Mouse (Mus musculus) heart, embryonic 16.5 days (tissue): ENCODE measurements around the gene Bcdin3d. TPM values are rescaled to one million over a fixed set of nuclear protein-coding genes. Genes with fewer than 3 reads are reported as not detected.
A peak's percentile ranks its signal among the peaks of the same experiment; 100 is the strongest.

ENCODE experiments used
- ATAC-seq: fragments of 200-750 bp; cut with Nextera tagmentation; replicated peaks from 2 replicates; pipeline ENCODE4 v1.8.0; 2017; ENCODE audit warnings: moderate number of reproducible peaks; ENCODE audit not compliant: insufficient read depth, low FRiP score; ENCODE audit errors: extremely low read depth
- H3K27ac ChIP-seq: fragments of 300-500 bp; sonication (generic); 2 replicates; pipeline ENCODE4 v1.5.1; 2014; ENCODE audit warnings: mild to moderate bottlenecking, low read length, control low read depth, moderate library complexity
- H3K27me3 ChIP-seq: fragments of 300-500 bp; sonication (generic); 2 replicates; pipeline ENCODE4 v1.6.1; 2014; ENCODE audit warnings: low read length, mixed read lengths; ENCODE audit not compliant: control insufficient read depth, insufficient read depth
- H3K36me3 ChIP-seq: fragments of 300-500 bp; sonication (generic); 2 replicates; pipeline ENCODE4 v1.6.1; 2014; ENCODE audit not compliant: control insufficient read depth, insufficient read depth
- H3K4me1 ChIP-seq: fragments of 300-500 bp; sonication (generic); 2 replicates; pipeline ENCODE4 v1.6.1; 2014; ENCODE audit warnings: low read length, mixed read lengths; ENCODE audit not compliant: control insufficient read depth, insufficient read depth
- H3K4me2 ChIP-seq: fragments of 300-500 bp; sonication (generic); 2 replicates; pipeline ENCODE4 v1.6.1; 2014; ENCODE audit warnings: low read depth, mild to moderate bottlenecking, control low read depth, low read length
- H3K4me3 ChIP-seq: fragments of 300-500 bp; sonication (generic); 2 replicates; pipeline ENCODE4 v1.5.1; 2014; ENCODE audit warnings: mild to moderate bottlenecking, control low read depth, low read length
- H3K9ac ChIP-seq: fragments of 300-500 bp; sonication (generic); 2 replicates; pipeline ENCODE4 v1.6.1; 2014; ENCODE audit warnings: low read length, control low read depth
- H3K9me3 ChIP-seq: fragments of 300-500 bp; sonication (generic); replicated peaks from 2 replicates; pipeline ENCODE4 v1.6.1; 2016; ENCODE audit warnings: low read length; ENCODE audit not compliant: control insufficient read depth
- WGBS: fragments of 180-500 bp; shearing (Covaris S2); extraction: QIAGEN DNeasy Blood & Tissue Kit; methylation state at CpG from one replicate; pipeline ENCODE4 v1.1.7; 2014; 5-methylcytosine and 5-hydroxymethylcytosine counted together
- polyA plus RNA-seq: library from polyadenylated mRNA; unstranded; fragments of >200 nt; fragmentation: Nextera tagmentation; extraction: Ambion mirVana; gene quantifications from 2 replicates; pipeline ENCODE4 v1.2.1, GENCODE M21; 2015

Gene Bcdin3d
- polyA plus RNA-seq, 1 experiment from 2014 or later: 13.0 TPM

DNA sequence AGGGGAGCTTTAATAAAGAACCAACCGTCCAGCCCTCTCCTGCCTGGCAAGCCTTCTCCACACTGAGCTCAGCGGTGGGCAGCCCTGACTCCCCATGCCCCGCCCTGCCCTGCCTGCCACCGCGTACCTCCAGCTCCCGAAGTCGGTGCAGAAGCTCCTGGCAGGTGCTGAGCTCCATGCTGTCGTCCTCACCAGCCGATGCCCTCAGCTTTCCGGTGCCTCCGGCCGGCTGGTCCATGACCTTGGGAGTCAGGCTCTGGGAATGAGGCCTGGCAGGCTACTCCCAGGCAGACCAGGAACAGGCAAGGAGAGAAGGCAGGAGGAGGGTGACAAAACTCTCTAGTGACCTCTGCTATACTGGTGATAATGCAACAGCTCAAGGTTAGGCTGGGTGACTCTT is 40.6 kb downstream of the Bcdin3d start:
- H3K27ac ChIP-seq: peak overlapping the region; percentile 8; the same call in 1 of the 2 replicates
- peaks cover 17% of the 10 kb centered on the region for H3K36me3 ChIP-seq
- no peak for ATAC-seq
- no peaks in the 10 kb centered on the region for H3K27me3 ChIP-seq
- no peaks in the 10 kb centered on the region for H3K9me3 ChIP-seq
- no peak overlapping the region for H3K4me2 ChIP-seq
- 61% methylated on average over 12 of the region's 12 CpGs for WGBS
- peaks cover 30% of the 10 kb centered on the region for H3K4me1 ChIP-seq
- no peak overlapping the region for H3K4me3 ChIP-seq
- H3K9ac ChIP-seq: 0 out of 2 replicates have a peak overlapping the region, but pooled peaks have one; percentile 23

DNA sequence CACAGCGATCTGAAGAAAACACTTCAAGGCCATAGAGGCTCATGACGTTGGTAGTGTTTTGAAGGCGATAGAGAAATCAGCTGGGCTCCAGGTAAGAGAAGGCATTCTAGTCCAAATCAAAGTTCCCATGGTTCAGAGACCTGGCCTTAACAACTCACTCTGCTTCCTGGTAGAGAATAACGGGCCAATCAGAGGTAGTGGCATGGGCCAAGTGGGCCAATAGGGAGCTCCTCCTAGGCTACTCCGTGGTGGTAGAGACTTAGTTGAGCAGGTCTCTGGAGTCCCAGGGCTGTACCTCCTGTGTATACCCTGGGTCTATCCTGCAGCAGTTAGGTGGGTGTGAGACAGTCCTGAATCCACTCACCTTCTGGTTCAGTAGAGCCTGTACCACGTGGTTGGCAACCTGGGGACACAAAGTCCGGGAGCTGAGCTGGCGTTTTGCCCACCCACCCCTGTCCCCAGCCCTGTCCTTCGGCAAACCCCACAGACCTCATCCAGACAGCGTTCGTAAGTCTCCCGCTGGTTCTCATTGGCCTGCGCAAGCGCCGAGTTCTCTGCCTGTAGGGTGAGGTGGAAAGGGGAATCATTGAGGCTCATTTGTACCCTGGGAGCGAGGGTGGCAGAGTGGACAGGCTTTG is 41.3 kb downstream of the Bcdin3d start:
- H3K4me1 ChIP-seq: peaks cover 32% of the 10 kb centered on the region
- H3K4me3 ChIP-seq: no peak overlapping the region
- no peaks in the 10 kb centered on the region for H3K9me3 ChIP-seq
- H3K4me2 ChIP-seq: no peak overlapping the region
- H3K9ac ChIP-seq: no peak overlapping the region
- no peak overlapping the region for H3K27ac ChIP-seq
- H3K27me3 ChIP-seq: no peaks in the 10 kb centered on the region
- WGBS: 85% methylated on average over 16 of the region's 16 CpGs
- peaks cover 20% of the 10 kb centered on the region for H3K36me3 ChIP-seq
- ATAC-seq: no peak

DNA sequence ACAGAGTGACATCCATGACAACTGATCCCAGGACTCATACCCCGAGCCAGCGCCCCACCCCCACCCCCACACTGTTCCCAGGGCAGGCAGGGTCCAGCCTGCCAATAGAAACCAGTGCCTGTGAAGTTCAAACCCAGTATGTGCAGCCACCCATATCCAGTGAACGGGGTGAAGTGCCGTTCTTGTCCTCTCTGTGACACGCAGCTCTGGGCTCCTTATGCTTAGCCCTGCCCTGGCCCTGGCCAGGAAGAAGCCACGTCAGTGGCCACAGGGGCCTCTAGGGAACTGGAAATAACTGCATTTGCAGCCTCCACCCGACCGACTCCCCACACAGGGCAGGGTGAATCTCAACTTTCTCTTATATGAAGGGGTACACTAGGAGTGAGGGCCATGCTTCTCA is 42.6 kb downstream of the Bcdin3d start:
- 0 out of 2 replicates have a peak, but pooled peaks have one; percentile 15 for ATAC-seq
- Histone ChIP-seq H3K4me1 (peaks cover 30% of the 10 kb centered on the region), H3K36me3 (peaks cover 27% of the 10 kb centered on the region), H3K9me3 (no peaks in the 10 kb centered on the region), H3K27me3 (no peaks in the 10 kb centered on the region), H3K4me2 (no peak overlapping the region), H3K4me3 (no peak overlapping the region), H3K27ac (peak overlapping the region; percentile 41; the same call in 1 of the 2 replicates), H3K9ac (no peak overlapping the region; the same call in 1 of the 2 replicates)
- 42% methylated on average over 8 of the region's 8 CpGs for WGBS

DNA sequence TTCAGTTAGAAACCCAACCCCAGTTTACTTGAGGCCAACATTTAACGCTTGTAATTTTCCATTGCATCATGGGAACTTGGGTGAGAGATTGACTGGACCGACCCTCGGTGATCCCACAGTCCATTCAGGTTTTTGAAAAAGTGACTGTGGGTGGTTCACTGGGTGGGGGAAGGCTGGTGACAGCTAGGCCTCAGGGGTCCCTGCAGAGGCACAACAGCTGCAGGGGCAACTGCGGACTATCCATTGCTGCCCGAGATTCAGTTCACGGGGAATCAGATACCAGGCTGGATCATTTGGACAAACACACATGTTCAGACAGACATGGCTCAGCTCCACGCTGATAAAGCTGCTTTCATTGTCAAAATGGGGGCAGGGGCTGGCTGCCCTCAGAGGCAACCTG is 43.0 kb downstream of the Bcdin3d start:
- Histone ChIP-seq H3K27me3 (no peaks in the 10 kb centered on the region), H3K9ac (no peak overlapping the region), H3K36me3 (peaks cover 32% of the 10 kb centered on the region), H3K27ac (no peak overlapping the region), H3K4me2 (no peak overlapping the region), H3K9me3 (no peaks in the 10 kb centered on the region), H3K4me3 (no peak overlapping the region), H3K4me1 (peaks cover 28% of the 10 kb centered on the region)
- no peak for ATAC-seq
- WGBS: 60% methylated on average over 7 of the region's 7 CpGs

DNA sequence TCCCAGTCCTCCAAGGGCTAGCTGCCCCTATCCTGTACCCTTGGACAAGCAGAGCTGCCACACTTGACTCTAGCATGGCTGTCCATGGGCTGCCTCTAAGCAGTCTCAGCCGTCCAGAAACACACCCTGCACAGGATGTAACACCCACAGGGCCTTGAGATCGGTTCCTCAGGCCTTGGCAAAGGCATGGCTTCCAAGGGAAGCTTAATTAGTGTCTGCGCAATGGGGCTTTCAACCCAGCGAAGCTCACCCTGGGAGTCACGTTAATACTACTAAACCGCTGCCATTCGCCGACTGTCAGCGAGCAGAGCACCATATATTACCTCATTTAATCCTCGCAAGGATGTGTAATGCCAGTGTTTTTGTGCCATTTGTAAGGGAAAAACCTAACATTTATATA is 43.5 kb downstream of the Bcdin3d start:
- H3K4me1 ChIP-seq: peaks cover 28% of the 10 kb centered on the region
- ATAC-seq: no peak
- no peaks in the 10 kb centered on the region for H3K27me3 ChIP-seq
- no peak overlapping the region for H3K4me3 ChIP-seq
- H3K9me3 ChIP-seq: no peaks in the 10 kb centered on the region
- peaks cover 35% of the 10 kb centered on the region for H3K36me3 ChIP-seq
- WGBS: 86% methylated on average over 10 of the region's 10 CpGs
- no peak overlapping the region for H3K4me2 ChIP-seq
- H3K9ac ChIP-seq: no peak overlapping the region
- peak overlapping the region; percentile 5; the same call in 1 of the 2 replicates for H3K27ac ChIP-seq

DNA sequence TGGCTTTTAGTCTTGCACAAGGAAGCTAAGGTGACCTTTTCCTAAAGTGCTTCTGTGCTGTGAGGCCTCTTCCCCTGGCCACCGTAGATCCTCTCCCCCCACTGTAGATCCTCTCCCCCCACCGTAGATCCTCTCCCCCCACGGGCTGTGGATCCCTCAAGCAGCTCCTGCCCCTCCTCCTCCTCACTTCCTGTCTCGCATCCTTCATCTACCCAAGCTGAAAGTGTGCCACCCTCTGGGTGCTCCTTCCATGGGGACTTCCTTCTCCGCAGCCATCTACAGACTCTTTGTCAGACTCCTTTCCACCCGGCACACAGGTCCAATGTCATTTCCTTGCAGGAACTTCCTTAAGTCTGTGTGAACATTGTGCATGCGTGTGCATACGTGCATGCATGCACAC is 44.1 kb downstream of the Bcdin3d start:
- Histone ChIP-seq H3K4me2 (no peak overlapping the region), H3K27me3 (no peaks in the 10 kb centered on the region), H3K4me1 (peaks cover 24% of the 10 kb centered on the region), H3K4me3 (no peak overlapping the region), H3K9ac (no peak overlapping the region), H3K27ac (no peak overlapping the region; the same call in 1 of the 2 replicates), H3K36me3 (peaks cover 40% of the 10 kb centered on the region), H3K9me3 (no peaks in the 10 kb centered on the region)
- ATAC-seq: no peak
- 71% methylated on average over 8 of the region's 8 CpGs for WGBS

DNA sequence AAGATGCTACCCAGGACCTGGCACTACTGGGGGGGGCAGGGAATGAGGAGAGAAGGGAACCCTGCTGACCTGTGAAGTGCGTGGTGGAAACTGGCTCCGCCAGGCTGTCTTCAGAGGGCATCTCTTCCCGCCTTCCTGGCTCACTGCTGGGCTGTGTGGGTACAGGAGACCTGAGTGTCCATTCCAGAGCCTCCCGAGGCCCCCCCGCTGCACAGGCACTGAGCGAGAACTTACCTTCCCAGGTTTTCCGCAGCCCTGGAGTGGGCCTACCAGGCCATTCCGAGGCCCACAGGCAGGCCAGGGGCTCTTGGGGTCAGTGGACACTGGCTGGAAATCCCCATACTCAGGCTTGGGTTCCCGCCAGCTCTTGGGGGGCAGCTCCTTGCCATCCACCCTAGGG is 50.6 kb downstream of the Bcdin3d start:
- no peak overlapping the region for H3K27ac ChIP-seq
- no peaks in the 10 kb centered on the region for H3K9me3 ChIP-seq
- peaks cover 12% of the 10 kb centered on the region for H3K4me1 ChIP-seq
- ATAC-seq: no peak
- H3K36me3 ChIP-seq: peaks cover 29% of the 10 kb centered on the region
- no peaks in the 10 kb centered on the region for H3K27me3 ChIP-seq
- H3K4me2 ChIP-seq: no peak overlapping the region
- 89% methylated on average over 9 of the region's 9 CpGs for WGBS
- no peak overlapping the region for H3K9ac ChIP-seq
- no peak overlapping the region for H3K4me3 ChIP-seq

DNA sequence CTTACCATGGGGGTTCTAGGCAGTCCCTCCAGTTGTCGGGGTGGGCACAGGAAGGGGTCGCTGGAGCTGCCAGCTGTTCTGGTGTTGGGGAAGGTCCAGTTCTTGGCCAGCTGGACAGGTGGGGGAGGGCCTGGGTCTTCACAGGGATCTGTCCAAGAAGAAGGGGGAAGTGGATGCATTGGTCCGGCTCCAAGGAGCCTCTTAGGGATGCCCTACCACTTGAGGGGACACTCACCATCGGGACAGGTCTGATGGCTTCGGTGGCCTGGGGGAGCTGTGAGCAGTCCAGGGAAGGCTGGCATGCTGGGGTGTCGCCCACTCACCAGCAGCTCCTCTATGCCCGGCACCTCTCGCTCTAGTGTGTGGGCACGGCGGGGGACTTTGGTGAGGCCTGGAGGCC is 51.4 kb downstream of the Bcdin3d start:
- no peak overlapping the region for H3K27ac ChIP-seq
- no peak for ATAC-seq
- H3K9ac ChIP-seq: no peak overlapping the region
- H3K36me3 ChIP-seq: peaks cover 25% of the 10 kb centered on the region
- H3K4me3 ChIP-seq: no peak overlapping the region
- H3K9me3 ChIP-seq: no peaks in the 10 kb centered on the region
- no peaks in the 10 kb centered on the region for H3K27me3 ChIP-seq
- H3K4me1 ChIP-seq: peaks cover 12% of the 10 kb centered on the region
- H3K4me2 ChIP-seq: no peak overlapping the region
- 95% methylated on average over 10 of the region's 10 CpGs for WGBS

DNA sequence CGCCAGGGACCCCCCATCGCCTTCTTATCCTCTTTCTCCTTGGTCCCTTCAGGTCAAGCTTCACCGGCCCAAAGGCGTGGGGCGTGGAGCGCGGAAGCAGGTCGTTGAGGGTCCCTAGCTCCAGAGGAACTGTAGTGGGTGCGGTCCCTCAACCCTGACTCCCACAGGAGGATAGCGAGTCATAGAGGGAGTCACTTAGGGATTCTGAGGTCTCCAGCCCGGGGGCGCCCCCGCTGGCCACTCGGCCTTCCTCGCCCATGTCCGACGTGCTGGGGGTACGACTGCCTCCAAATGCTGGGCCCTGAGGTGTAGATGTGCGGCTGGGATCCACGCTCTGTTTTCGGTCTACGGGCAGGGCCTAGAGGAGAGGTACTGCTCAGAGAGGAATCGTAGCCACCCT is 52.0 kb downstream of the Bcdin3d start:
- Histone ChIP-seq H3K9me3 (no peaks in the 10 kb centered on the region), H3K36me3 (peaks cover 22% of the 10 kb centered on the region), H3K9ac (no peak overlapping the region), H3K27me3 (no peaks in the 10 kb centered on the region), H3K4me2 (no peak overlapping the region), H3K27ac (no peak overlapping the region), H3K4me3 (no peak overlapping the region), H3K4me1 (peaks cover 18% of the 10 kb centered on the region)
- ATAC-seq: no peak
- WGBS: 88% methylated on average over 23 of the region's 23 CpGs
